Mouse (Mus musculus) neutrophil, adult 59 days (primary cell): ENCODE results near the gene Cacna1a. TPM values are rescaled to one million over a fixed set of nuclear protein-coding genes. Genes with fewer than 3 reads are reported as not detected.

Source experiments
- total RNA-seq, 2 experiments: library from RNA; stranded (reverse); gene quantifications; 1 replicate in 1 of 2; 2 replicates in 1 of 2; pipeline ENCODE4 v1.2.4; 2023

The Cacna1a gene
- total RNA-seq, result 1 to 10 TPM in 1 of 2 experiments, under 1 TPM in 1; 0.42 to 2.5 TPM

GRCm38 (mm10) chr8:84388275-84388674 lies at the start of gene Cacna1a:
Gene Cacna1a, plus strand, starts transcription at chr8:84388440.

GRCm38 (mm10) chr8:84662581-84663065 lies 274.4 kb downstream of the Cacna1a start, which contains the start of gene Ier2:
Gene Ier2, minus strand, starts transcription at chr8:84662852.

DNA sequence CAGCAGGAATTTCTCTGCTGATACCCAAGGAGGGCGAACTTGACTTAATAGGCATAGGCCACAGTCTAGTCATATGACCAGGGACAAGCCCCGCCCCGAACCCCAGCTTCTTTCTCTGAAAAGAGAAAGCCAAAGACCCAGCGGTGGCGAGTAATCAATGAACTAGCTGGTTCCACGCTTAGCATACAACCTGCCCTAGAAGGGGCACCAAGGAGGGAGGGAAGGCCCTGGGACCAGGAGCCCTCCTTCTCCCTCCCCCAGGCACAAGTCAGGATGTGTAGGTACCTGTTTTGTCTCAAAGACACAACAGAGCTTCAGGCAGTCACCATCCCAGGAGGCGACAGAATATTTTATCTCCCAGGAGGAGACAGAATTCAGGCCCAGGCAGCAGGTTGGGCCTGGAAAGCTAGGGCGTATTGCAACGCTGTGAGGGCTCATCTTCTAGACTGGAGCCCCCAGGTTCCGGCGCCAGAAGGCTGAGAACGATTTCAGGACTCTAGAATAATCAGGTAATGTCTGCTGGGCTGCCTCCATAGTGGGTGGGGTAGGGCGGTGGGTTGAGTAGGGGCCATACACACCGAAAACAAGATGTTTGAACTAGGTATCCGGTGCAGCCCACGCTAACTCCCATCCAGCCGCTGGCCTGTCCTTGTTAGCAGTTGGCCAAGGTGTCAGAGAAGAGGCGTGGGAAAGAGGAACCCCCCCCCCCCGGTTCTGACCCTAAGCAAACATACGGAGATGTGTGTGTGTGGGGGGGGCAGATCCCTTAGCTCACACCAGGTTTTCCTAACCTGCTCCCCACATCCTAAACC lies 298.2 kb downstream of the Cacna1a start, which contains the start of gene Trmt1:
Trmt1 (plus strand) TSS at position 117 of the 812 bp plus-strand sequence.

GRCm38 (mm10) chr8:84687705-84688100 lies 299.5 kb downstream of the Cacna1a start, which contains the start of gene Nacc1:
Gene Nacc1, minus strand, starts transcription at chr8:84687862.

Other genes starting within 250 kb of the Cacna1a start
- gene Cc2d1a, start 240.5 kb upstream of the Cacna1a start, total RNA-seq, result 10 to 100 TPM; 15.7 to 19.0 TPM
- gene 4930432K21Rik, start 240.4 kb upstream of the Cacna1a start, total RNA-seq, result under 1 TPM; 0.16 to 0.35 TPM
- not detected for gene Nanos3, start 203.2 kb upstream of the Cacna1a start, total RNA-seq
- gene Zswim4, start 151.4 kb upstream of the Cacna1a start, total RNA-seq, result 10 to 100 TPM; 43.5 to 44.8 TPM
- 100 to 1,000 TPM; 181 to 189 TPM for gene D8Ertd738e, start 138.7 kb upstream of the Cacna1a start, total RNA-seq
- gene Mri1, start 131.1 kb upstream of the Cacna1a start, total RNA-seq, result 10 to 100 TPM; 12.6 to 13.3 TPM
- 10 to 100 TPM; 16.9 to 26.6 TPM for gene Ccdc130, start 118.1 kb upstream of the Cacna1a start, total RNA-seq